Mouse (Mus musculus): ENCODE measurements at regions not wholly inside any gene's neighbourhood (a gene's known extent, or its start where the extent isn't known, plus 50 kb on each side); places are given as distances from the start of the nearest gene placed in this dataset.

DNA sequence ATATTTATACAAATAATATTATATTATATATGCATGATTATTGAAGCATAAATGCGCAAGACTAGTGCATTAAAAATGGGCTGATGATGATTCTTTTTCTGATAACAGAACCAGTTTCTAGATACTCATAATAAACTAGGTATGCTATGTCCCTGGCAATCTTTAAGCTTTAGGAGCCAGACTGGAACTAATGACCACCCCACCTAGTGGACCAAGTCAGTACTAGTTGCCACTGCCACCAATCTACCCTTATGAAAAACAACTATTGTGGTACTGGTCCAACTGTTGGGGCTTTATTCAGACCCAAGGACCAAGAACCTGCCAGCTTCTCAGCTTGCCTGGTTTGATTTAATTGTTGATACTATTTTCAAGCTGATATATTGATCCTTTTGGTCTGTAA, 722.8 kb downstream of the Dach1 start:
- DNase-seq (ENCODE audit: low spot score in 2 of 2): no peak

GRCm38 (mm10) chr14:97440326-97440725, 729.2 kb downstream of the Dach1 start:
- DNase-seq (ENCODE audit: low spot score in 2 of 2): no peak

DNA sequence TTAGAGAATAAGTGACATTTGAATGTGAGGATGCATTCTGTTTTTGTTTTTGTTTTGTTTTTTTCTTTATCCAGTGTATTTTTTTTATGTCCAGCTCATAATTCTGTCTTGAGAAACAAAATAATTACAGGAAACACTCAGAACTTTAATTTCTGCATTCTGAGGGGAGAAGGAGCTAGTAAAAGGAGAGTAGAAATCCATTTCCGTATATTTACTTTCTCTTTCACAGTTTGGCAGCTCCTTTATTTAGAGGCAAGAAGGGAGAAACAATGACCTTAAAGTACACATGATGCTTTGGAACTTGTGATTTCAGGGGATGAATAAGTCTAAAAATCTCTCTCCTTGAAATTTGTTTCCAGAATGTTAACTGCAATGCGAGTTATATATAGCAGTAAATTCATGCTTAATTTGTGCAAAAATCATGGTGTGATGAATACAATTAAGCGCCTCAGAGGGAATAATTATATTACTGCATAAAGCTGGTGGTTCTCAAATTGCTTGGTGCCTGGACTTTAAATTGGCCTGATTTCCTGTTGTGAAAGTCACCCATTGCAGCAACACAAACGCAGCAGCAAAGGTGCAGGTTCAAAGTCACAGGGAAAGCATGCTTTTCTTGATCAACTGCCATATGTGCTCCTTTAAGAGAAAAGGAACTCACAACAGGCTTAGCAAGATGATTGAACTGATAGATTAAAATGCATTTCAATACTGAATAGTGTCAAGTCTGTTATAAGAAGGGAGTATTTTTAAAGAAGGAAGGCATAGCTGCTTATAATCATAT, 733.9 kb downstream of the Dach1 start:
- DNase-seq (ENCODE audit: low spot score in 2 of 2): peak in 1 of 2 experiments; percentile 14

DNA sequence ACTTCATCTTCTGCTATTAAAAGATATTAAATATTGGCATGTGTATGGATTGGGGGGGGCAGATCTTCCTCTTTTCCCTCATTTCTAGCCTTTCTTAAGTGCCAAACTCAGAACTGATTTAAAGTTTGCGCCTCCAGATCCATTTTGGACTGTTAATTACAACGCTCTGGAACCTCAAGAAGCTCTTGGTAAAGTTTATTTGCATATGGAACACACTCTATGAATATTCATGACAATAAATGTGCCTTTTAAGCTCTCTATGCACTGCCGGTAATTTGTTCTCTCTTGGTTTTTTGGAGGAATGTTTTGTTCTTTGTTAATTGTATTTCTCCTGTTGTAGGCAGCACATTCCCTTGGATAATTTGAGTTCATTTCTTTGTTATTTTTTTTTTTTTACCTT, 738.3 kb downstream of the Dach1 start:
- no peak for DNase-seq (ENCODE audit: low spot score in 2 of 2)

- DNase-seq (ENCODE audit: low spot score in 2 of 2): no peak
These were observed 766.3 kb downstream of the Dach1 start for GRCm38 (mm10) chr14:97403176-97403795.

DNA sequence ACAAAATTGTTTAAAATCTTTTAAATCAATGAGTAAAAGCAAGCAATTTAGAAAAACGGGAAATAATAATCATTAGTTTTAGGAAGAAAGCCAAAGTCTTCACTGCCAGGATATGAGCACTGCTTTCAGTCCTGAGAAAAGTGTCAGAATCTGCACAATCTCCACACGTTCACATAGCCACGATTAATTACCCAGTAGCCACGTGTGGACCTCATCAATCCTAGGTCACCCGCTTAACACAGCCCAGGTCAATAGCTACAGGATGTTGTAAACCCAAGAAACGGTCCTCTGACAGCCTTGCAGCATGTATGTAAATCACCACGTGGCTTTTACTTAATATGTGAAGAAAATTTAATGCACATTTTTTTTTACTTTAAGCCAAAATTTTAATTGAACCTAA, 773.2 kb downstream of the Dach1 start:
- no peak for DNase-seq (ENCODE audit: low spot score in 2 of 2)

DNA sequence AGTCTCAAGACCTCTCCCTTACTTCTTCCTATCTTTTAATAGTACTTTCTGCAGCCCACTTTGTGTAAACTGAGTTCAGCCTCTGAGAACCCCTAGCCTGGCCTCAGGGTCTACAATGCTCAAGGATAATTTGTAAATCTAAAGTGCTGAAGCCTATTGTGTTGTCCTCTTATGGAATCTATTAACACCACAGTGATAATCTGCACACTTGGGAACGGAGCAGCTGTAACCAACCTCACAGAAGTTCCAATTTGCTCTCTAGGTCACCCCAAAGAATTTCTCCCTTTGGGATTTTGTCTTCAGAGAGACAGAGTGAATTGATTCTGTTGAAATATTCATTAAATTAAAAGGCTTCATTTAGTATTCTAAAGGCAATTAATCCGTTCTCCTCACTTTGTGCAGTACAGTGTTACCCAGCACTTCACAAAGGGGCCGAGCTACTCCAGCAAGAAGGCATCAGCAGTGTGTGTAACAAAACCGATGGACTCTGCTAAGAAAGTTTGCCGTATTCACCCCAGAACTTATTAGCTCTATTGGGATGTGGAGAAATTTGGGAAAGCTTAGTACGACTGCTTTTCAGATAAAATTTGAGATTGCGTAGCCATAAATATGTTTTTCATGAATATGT, 773.7 kb downstream of the Dach1 start:
- no peak for DNase-seq (ENCODE audit: low spot score in 2 of 2)

DNA sequence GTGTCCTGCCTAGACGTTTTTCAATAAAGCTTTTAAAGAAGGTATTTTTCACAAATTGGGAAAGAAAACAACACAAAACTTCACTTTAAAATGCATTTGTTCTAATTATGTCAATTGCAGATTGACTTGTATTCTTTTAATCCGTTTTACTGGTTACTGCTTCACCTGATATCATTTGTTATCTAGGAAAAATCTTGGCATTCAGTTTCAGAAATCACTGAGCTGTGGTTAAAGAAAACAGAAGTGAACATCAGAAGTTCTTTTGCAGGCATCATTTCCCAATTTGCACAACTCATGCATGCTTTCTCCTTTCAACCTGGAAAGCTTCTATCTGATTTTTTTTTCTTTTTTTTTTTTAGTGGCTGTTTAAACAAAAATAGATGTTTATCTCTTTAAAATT, 780.6 kb downstream of the Dach1 start:
- no peak for DNase-seq (ENCODE audit: low spot score in 2 of 2)

DNA sequence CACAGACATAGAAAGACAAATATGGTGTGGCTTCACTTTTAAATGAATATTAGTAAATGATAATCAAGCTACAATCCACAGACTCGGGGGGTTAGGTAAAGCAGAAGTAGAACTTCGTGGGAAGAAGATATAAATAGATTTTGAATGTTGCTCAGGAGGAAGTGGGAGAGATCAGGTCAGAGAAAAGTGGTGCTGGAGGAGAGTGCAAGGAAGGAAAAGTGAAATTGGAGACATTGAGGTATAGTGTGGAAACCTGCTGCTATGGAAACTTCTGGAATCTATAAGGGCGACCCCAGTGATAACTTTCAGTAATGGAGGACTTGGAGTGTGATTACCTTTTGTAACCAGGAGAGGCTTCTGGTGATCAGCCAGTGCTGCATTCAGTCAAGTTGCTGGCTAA, 789.4 kb downstream of the Dach1 start:
- DNase-seq (ENCODE audit: low spot score in 2 of 2): no peak

DNA sequence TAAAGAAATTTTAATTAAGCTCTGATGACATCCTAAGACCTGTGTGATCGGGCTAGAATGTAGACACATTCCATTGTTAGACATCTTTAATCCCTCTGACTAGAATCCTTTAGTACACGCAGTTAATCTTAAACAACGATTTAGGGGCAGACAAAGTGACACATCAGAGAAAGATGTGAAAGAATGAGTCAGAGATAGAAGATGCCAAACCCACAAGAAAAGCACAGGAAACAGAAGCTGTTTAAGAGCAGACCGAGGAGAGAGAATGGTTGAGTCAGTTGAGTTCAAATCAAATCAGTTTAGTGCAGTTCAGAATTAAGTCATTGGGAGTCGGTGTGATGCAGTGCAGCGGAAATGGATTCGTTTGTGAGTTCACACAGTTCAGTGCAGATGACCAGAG, 812.6 kb downstream of the Dach1 start:
- no peak for DNase-seq (ENCODE audit: low spot score in 2 of 2)

DNA sequence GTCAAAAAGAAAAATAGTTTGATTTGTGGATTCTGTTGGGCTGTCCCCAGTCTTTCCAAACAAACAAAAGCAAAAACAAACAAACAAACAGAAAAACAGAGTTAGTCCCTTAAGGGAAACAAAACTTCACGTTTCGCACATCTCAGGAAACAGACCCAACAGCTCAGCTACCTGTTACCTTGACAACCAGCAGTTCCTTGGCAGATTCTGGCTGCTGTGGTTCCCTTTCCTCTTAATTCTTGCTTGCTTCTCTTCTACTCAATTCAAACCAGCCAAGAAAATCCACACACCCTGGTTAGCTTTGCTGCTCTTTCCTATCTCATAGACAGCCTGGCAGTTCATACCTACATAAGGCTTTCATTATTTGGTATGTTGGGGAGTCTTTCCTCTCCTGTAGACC, 821.6 kb downstream of the Dach1 start:
- no peak for DNase-seq (ENCODE audit: low spot score in 2 of 2)

- peak in 1 of 2 experiments; percentile 33 for DNase-seq (ENCODE audit: low spot score in 2 of 2)
These were observed 812.5 kb upstream of the Klhl1 start for GRCm38 (mm10) chr14:97331388-97331787.

GRCm38 (mm10) chr14:97329979-97330378, 811.1 kb upstream of the Klhl1 start:
- DNase-seq (ENCODE audit: low spot score in 2 of 2): no peak

DNA sequence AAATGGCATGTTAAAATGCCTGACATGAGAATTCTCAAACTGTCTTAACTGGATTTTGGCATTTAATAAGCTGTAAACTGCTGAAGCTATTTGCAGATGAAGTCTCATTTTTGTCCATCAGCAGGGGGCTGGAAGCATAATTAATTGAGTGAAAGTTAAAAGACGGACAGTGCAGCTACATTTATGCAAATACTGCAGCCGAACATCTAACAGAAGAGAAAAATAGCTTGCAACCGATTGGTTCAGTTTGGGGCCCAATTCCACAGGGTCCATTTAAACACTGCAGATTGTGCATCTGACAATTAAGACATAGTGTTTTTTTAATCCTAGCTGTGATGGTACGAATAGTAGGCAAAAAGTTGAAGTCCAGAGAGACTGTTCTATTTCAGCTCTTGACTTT, 774.2 kb upstream of the Klhl1 start:
- no peak for DNase-seq (ENCODE audit: low spot score in 2 of 2)

DNA sequence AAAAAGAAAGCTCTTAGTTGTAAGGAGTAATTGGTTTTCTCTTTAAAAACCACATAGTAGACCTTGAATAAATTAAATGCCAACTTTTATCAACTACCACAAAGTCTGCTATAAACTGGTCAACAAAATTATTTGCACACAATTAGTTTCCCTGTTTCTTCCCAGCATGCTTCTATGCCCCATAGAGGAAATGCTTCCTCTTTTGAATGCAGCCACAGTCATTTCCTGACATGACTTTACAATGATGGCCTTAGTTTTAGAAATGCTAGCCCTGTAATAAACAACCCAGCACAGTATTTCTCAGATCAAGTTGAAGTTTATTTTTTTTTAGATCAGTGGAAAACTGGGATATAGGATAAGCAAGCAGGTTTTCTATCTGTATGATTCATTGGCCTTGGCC, 768.5 kb upstream of the Klhl1 start:
- DNase-seq (ENCODE audit: low spot score in 2 of 2): no peak

GRCm38 (mm10) chr14:97258461-97258860, 739.6 kb upstream of the Klhl1 start:
- DNase-seq (ENCODE audit: low spot score in 2 of 2): no peak
